Mouse (Mus musculus) neural tube, embryonic 14.5 days (tissue): Measurements from ENCODE around the gene Ddx17. TPM values are rescaled to one million over a fixed set of nuclear protein-coding genes. Genes with fewer than 3 reads are reported as not detected.

ENCODE experiments used
- ATAC-seq: fragments of 200-750 bp; cut with Nextera tagmentation; 2 replicates; pipeline ENCODE4 v1.8.0; 2017; ENCODE audit warnings: low read depth, mild to moderate bottlenecking, moderate TSS enrichment, moderate library complexity
- H3K27ac ChIP-seq: fragments of 300-500 bp; sonication (generic); 2 replicates; pipeline ENCODE4 v1.5.1; 2014; ENCODE audit warnings: low read depth, mild to moderate bottlenecking, control low read depth, low read length, moderate library complexity, mixed read lengths
- H3K27me3 ChIP-seq: fragments of 300-500 bp; sonication (generic); 2 replicates; pipeline ENCODE4 v1.6.1; 2014; ENCODE audit warnings: low read length; ENCODE audit not compliant: control insufficient read depth, insufficient read depth
- H3K36me3 ChIP-seq: fragments of 300-500 bp; sonication (generic); 2 replicates; pipeline ENCODE4 v1.6.1; 2014; ENCODE audit warnings: low read length, mixed read lengths; ENCODE audit not compliant: control insufficient read depth, insufficient read depth
- H3K4me1 ChIP-seq: fragments of 300-500 bp; sonication (generic); 2 replicates; pipeline ENCODE4 v1.6.1; 2014; ENCODE audit warnings: low read length; ENCODE audit not compliant: control insufficient read depth, insufficient read depth
- H3K4me2 ChIP-seq: fragments of 300-500 bp; sonication (generic); 2 replicates; pipeline ENCODE4 v1.6.1; 2014; ENCODE audit warnings: mild to moderate bottlenecking, low read depth, low read length, control low read depth
- H3K4me3 ChIP-seq: fragments of 300-500 bp; sonication (generic); 2 replicates; pipeline ENCODE4 v1.5.1; 2014; ENCODE audit warnings: low read depth, low read length, control low read depth, mixed read lengths
- H3K9ac ChIP-seq: fragments of 300-500 bp; sonication (generic); replicated peaks from 2 replicates; pipeline ENCODE4 v1.6.1; 2014; ENCODE audit warnings: low read depth, mild to moderate bottlenecking, control low read depth, low read length, mixed read lengths
- H3K9me3 ChIP-seq: fragments of 300-500 bp; sonication (generic); 2 replicates; pipeline ENCODE4 v1.6.1; 2016; ENCODE audit warnings: low read length; ENCODE audit not compliant: control insufficient read depth
- WGBS: fragments of 180-500 bp; shearing (Covaris S2); extraction: QIAGEN DNeasy Blood & Tissue Kit; methylation state at CpG from one replicate; pipeline ENCODE4 v1.1.7; 2014; 5-methylcytosine and 5-hydroxymethylcytosine counted together
- polyA plus RNA-seq: library from polyadenylated mRNA; unstranded; fragments of >200 nt; fragmentation: Nextera tagmentation; extraction: Ambion mirVana; gene quantifications from 2 replicates; pipeline ENCODE4 v1.2.1, GENCODE M21; 2014

The Ddx17 gene
- polyA plus RNA-seq, 1 experiment from 2014 or later: 105 TPM

GRCm38 (mm10) chr15:79510425-79510824, 36.1 kb downstream of the Ddx17 start:
- ATAC-seq: no peak
- no peaks in the 10 kb centered on the region for H3K36me3 ChIP-seq
- 79% methylated on average over 7 of the region's 7 CpGs for WGBS
- H3K9ac ChIP-seq: no peak overlapping the region
- H3K27me3 ChIP-seq: peaks cover 52% of the 10 kb centered on the region
- no peak overlapping the region for H3K27ac ChIP-seq
- H3K4me3 ChIP-seq: no peak overlapping the region
- peaks cover 10% of the 10 kb centered on the region for H3K4me1 ChIP-seq
- H3K4me2 ChIP-seq: no peak overlapping the region
- H3K9me3 ChIP-seq: no peaks in the 10 kb centered on the region

- no peak overlapping the region for H3K27ac ChIP-seq
- H3K4me3 ChIP-seq: no peak overlapping the region
- WGBS: 35% methylated on average over 6 of the region's 6 CpGs
- H3K9ac ChIP-seq: no peak overlapping the region
- no peaks in the 10 kb centered on the region for H3K9me3 ChIP-seq
- H3K4me2 ChIP-seq: no peak overlapping the region
- H3K4me1 ChIP-seq: peaks cover 14% of the 10 kb centered on the region
- H3K27me3 ChIP-seq: peaks cover 52% of the 10 kb centered on the region
- ATAC-seq: no peak
- H3K36me3 ChIP-seq: no peaks in the 10 kb centered on the region
These were observed 36.5 kb downstream of the Ddx17 start for GRCm38 (mm10) chr15:79509998-79510397.

GRCm38 (mm10) chr15:79507055-79507828, 39.3 kb downstream of the Ddx17 start:
- Histone ChIP-seq H3K9me3 (no peaks in the 10 kb centered on the region), H3K36me3 (no peaks in the 10 kb centered on the region), H3K27ac (no peak overlapping the region), H3K27me3 (peaks cover 57% of the 10 kb centered on the region), H3K4me2 (no peak overlapping the region), H3K4me3 (no peak overlapping the region), H3K9ac (no peak overlapping the region), H3K4me1 (peaks cover 17% of the 10 kb centered on the region)
- 48% methylated on average over 30 of the region's 31 CpGs for WGBS
- no peak for ATAC-seq

DNA sequence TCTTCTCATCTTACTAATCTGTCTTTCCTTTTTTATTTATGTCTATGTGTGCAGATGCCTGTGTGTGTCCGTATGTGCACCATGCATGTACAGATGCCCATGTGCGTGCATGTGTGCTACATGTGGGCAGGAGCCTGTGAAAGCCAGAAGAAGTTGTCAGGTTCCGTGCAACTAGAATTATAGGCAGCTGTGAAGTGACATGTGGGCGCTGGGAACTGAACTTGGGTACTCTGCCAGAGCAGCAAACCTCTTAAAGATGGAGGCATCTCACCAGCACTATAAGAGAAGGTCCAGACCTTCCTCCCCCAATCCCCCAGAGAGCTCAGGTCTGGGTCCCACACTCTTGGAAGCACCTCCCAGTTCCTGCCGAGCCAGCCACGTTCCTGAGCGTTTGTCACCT, 40.1 kb downstream of the Ddx17 start:
- 34% methylated on average over 7 of the region's 7 CpGs for WGBS
- peaks cover 56% of the 10 kb centered on the region for H3K27me3 ChIP-seq
- H3K9ac ChIP-seq: no peak overlapping the region
- H3K4me3 ChIP-seq: no peak overlapping the region
- H3K36me3 ChIP-seq: no peaks in the 10 kb centered on the region
- no peaks in the 10 kb centered on the region for H3K9me3 ChIP-seq
- H3K27ac ChIP-seq: no peak overlapping the region
- peak overlapping the region; percentile 99; the same call in 1 of the 2 replicates for H3K4me2 ChIP-seq
- peaks cover 13% of the 10 kb centered on the region for H3K4me1 ChIP-seq
- ATAC-seq: no peak

DNA sequence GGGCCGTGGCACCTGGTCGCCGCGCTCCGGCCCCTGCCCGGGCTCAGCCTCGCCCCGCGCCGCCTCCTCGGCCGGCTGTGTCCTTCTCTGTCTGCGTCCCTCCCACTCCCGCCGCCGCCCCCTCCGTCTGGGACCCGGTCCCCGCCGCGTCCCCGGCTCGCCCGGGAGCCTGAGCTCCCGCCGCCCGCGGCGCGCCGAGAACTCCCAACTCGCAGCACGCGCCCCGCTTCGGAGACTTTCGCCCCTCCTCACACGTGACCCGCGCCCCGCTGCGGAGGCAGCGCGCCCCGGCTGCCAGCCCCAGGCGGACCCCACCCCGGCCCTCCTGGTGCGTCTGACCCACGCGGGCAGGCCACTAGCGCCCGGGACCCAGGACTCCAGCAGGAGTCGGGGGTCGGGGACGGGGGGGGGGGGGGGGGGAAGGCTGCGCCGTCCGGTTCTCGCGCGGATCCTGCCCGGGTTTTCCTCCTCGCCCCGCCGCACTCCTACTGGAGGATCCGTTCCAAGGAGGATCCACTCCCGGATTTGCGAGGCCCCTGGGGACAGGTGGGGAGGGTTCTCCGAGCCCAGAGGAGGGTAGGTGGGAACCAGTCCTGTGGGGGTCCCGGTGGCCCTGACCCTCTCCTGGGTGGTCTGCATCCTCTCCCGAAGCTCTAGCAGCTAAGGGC, 40.8 kb downstream of the Ddx17 start:
- no peak overlapping the region for H3K27ac ChIP-seq
- under 1% methylated on average over 54 of the region's 71 CpGs for WGBS

DNA sequence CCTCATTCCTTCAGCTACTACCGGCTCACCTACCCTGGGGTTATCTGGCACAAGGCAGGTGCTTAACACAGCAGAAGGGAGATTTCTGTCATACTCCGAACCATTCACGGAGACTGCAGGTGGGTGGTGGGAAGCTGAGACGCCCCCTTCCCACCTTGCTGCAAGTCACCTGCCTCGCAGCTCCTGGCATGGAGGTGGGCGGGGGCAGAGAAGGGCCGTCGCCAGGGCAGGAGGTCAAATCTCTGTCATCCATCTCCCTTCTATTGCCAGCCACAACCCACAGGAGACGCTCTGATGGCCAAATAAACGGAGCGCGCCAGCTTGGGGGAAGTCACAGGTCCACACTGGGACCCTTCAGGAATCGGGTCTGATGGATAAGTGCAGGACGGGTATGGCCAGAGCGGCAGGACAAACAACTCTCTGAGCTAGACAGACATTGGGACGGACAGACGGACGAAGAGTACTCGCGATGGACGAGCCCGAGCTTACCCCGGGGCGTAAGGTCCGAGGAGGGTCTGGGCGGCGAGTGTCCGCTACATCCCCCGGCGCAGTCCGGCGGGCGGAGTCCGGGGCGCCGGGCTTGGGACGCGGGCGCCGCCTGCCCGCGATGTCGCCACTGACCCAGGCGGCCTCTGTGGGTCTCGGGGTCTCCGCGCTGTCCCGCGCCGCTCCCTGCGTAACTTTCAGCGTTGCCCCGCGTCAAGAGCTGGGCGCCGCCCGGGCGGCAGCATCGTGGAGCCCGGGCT, 41.7 kb downstream of the Ddx17 start, which contains the start of gene Kcnj4:
Gene Kcnj4 (minus strand): TSS at position 535 of the 746 bp plus-strand sequence.
- ATAC-seq: no peak; the same call in 1 of the 2 replicates
- no peak within 1 kb of the TSS for H3K27ac ChIP-seq
- H3K9me3 ChIP-seq: no peaks in the 10 kb centered on the region
- peak within 1 kb of the TSS; percentile 41 for H3K9ac ChIP-seq
- under 1% methylated on average over 60 of the region's 60 CpGs for WGBS
- peaks cover 9% of the 10 kb centered on the region for H3K4me1 ChIP-seq
- peak within 1 kb of the TSS; percentile 50 for H3K4me3 ChIP-seq
- peaks cover 42% of the 10 kb centered on the region for H3K27me3 ChIP-seq
- H3K4me2 ChIP-seq: peak within 1 kb of the TSS; percentile 99
- no peaks in the 10 kb centered on the region for H3K36me3 ChIP-seq

More for the DNA sequence above, 40.8 kb downstream of the Ddx17 start:
- no peaks in the 10 kb centered on the region for H3K36me3 ChIP-seq
- peaks cover 9% of the 10 kb centered on the region for H3K4me1 ChIP-seq
- peak overlapping the region; percentile 41 for H3K9ac ChIP-seq
- H3K4me3 ChIP-seq: peak overlapping the region; percentile 50
- H3K27me3 ChIP-seq: peaks cover 50% of the 10 kb centered on the region
- H3K4me2 ChIP-seq: peak overlapping the region; percentile 99
- no peaks in the 10 kb centered on the region for H3K9me3 ChIP-seq
- peak; percentile 56 for ATAC-seq

- no peak overlapping the region for H3K27ac ChIP-seq
- ATAC-seq: no peak
- no peaks in the 10 kb centered on the region for H3K9me3 ChIP-seq
- WGBS: 73% methylated on average over 5 of the region's 5 CpGs
- H3K4me1 ChIP-seq: peaks cover 9% of the 10 kb centered on the region
- no peak overlapping the region for H3K4me3 ChIP-seq
- H3K36me3 ChIP-seq: no peaks in the 10 kb centered on the region
- no peak overlapping the region for H3K9ac ChIP-seq
- no peak overlapping the region for H3K4me2 ChIP-seq
- peaks cover 42% of the 10 kb centered on the region for H3K27me3 ChIP-seq
These were observed 43.1 kb downstream of the Ddx17 start for GRCm38 (mm10) chr15:79503438-79503837.

DNA sequence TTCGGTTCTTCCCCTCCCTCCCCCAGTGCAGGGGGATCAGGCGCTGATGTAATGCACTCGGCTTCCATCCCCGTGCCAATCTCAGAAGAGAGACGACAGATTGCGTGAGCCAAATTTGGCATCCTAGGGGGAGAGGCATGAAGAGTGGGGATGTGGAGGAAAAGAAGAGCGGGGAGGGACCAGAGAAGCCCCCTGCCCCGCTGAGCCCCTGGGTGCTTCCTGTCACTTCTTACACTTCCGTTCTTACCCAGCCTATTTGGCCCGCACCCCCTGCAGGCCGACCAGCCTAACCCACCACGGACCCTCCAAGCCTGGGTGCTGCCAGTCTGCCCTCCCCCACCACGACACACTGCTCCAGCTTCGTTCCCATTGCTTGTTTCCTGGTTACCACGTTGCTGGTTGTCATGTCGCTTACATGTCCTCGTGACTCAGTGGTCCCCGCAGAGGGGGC, 43.6 kb downstream of the Ddx17 start:
- WGBS: 20% methylated on average over 18 of the region's 18 CpGs
- peaks cover 41% of the 10 kb centered on the region for H3K27me3 ChIP-seq
- H3K27ac ChIP-seq: no peak overlapping the region
- no peak overlapping the region for H3K4me2 ChIP-seq
- no peaks in the 10 kb centered on the region for H3K36me3 ChIP-seq
- ATAC-seq: no peak
- H3K9ac ChIP-seq: no peak overlapping the region
- no peaks in the 10 kb centered on the region for H3K9me3 ChIP-seq
- H3K4me3 ChIP-seq: no peak overlapping the region
- peaks cover 9% of the 10 kb centered on the region for H3K4me1 ChIP-seq
